ENCODE assay signal across 12 mouse cellular contexts in genomic region chr14:97813557-97813956, GRCm38 (mm10).
DNase-seq lines count a peak whose midpoint lies in the region; ATAC-seq and TF ChIP-seq lines count a peak whose summit lies in the region.
"Had no signal": no experiment of that assay in that cellular context is flagged by ENCODE, and none has a peak within 500 bp of the region (broad histone marks: within the 10 kb centered on the region; RNA-seq: fewer than 3 reads in every experiment).

No protein-coding gene starts in this region.

- no peak for TF ChIP-seq CTCF in gastrocnemius, adult 2 months (IDR thresholded peaks at IDR 0.05)
- no peak for TF ChIP-seq CTCF in brain, embryonic 14.5 days (IDR thresholded peaks at IDR 0.05; ENCODE audit: borderline replicate concordance, extremely low read depth, insufficient read depth, insufficient read length)

- no peak overlapping the region for H3K9ac ChIP-seq in forebrain, embryonic 16.5 days (replicated peaks; ENCODE audit: low read depth, low read length)
- H3K9ac ChIP-seq: limb, embryonic 13.5 days; liver, postnatal 0 days had no signal

- no peak for TF ChIP-seq POLR2A in brain, embryonic 14.5 days (IDR thresholded peaks at IDR 0.05; ENCODE audit: borderline replicate concordance, extremely low read depth, insufficient read depth, insufficient read length, poor library complexity, severe bottlenecking)

- H3K4me3 ChIP-seq in gastrocnemius, adult 2 months: peak overlapping the region; percentile 47
- H3K4me3 ChIP-seq in forebrain, embryonic 16.5 days (replicated peaks; ENCODE audit: low read length): no peak overlapping the region; the same call in 1 of the 2 replicates
- H3K4me3 ChIP-seq: limb, embryonic 13.5 days had no signal

- H3K4me2 ChIP-seq in forebrain, embryonic 16.5 days (ENCODE audit: low read length): peak overlapping the region; percentile 40
- H3K4me2 ChIP-seq: limb, embryonic 13.5 days had no signal

- H3K36me3 ChIP-seq in forebrain, embryonic 16.5 days (ENCODE audit: control insufficient read depth, insufficient read depth): no peaks in the 10 kb centered on the region
- H3K36me3 ChIP-seq: limb, embryonic 13.5 days had no signal

- no peaks in the 10 kb centered on the region for H3K9me3 ChIP-seq in forebrain, embryonic 16.5 days (ENCODE audit: control insufficient read depth, low read length)
- H3K9me3 ChIP-seq: limb, embryonic 13.5 days had no signal

- 30% methylated on average over 11 of the region's 11 CpGs for WGBS in forebrain, embryonic 16.5 days

- intact Hi-C loops in gastrocnemius, adult 2 months (cut with DNase I): no loop called here
- intact Hi-C loops in gastrocnemius, postnatal 14 days (cut with DNase I; ENCODE audit: low total_unique reads): no loop called here

- H3K27ac ChIP-seq in gastrocnemius, adult 2 months: peak overlapping the region; percentile 41
- no peak overlapping the region for H3K27ac ChIP-seq in forebrain, embryonic 16.5 days (ENCODE audit: low read length)
- H3K27ac ChIP-seq: limb, embryonic 13.5 days had no signal

- peak; percentile 54; the same call in 1 of the 2 replicates for ATAC-seq in forebrain, embryonic 16.5 days
- ATAC-seq: liver, postnatal 0 days; Patski had no signal

- DNase-seq in gastrocnemius, adult 2 months: no peak
- no peak for DNase-seq in gastrocnemius, postnatal 14 days
- DNase-seq in layer of hippocampus, postnatal 10 days (ENCODE audit: low spot score in 2 of 2): peak; percentile 8 to 13
- DNase-seq in layer of hippocampus, adult 9-11 months: no peak
- DNase-seq in brain, embryonic 14.5 days (ENCODE audit: low read depth): peak; percentile 82
- DNase-seq in adrenal gland, adult (ENCODE audit: inconsistent age in 2 of 2, low spot score in 1 of 2): no peak
- DNase-seq: kidney, adult 8-10 months; liver, postnatal 0 days had no signal

- no peaks in the 10 kb centered on the region for H3K27me3 ChIP-seq in forebrain, embryonic 16.5 days (replicated peaks; ENCODE audit: control insufficient read depth, insufficient read depth, low read length)
- H3K27me3 ChIP-seq: CH12.LX; limb, embryonic 13.5 days; Patski had no signal

- peaks cover 4% of the 10 kb centered on the region for H3K4me1 ChIP-seq in forebrain, embryonic 16.5 days (replicated peaks; ENCODE audit: control insufficient read depth, insufficient read depth, low read length)

Comparison
In these comparisons a context has a peak if more than half of its experiments do, and no peak if none do; other contexts are left out.
1. DNase-seq: peak in layer of hippocampus, postnatal 10 days (2 of 2) and brain, embryonic 14.5 days (single experiment); none in gastrocnemius, adult 2 months (single experiment), gastrocnemius, postnatal 14 days (single experiment), layer of hippocampus, adult 9-11 months (single experiment) and adrenal gland, adult (0 of 2).